Mouse (Mus musculus) kidney, embryonic 15.5 days (tissue): ENCODE data around the gene Zcchc7. TPM values are rescaled to one million over a fixed set of nuclear protein-coding genes. Genes with fewer than 3 reads are reported as not detected.
A peak's percentile ranks its signal among the peaks of the same experiment; 100 is the strongest.

Source experiments
- ATAC-seq: fragments of 200-750 bp; cut with Nextera tagmentation; replicated peaks from 2 replicates; pipeline ENCODE4 v1.8.0; 2017; ENCODE audit warnings: moderate TSS enrichment; ENCODE audit not compliant: low FRiP score
- H3K27ac ChIP-seq: fragments of 300-500 bp; sonication (generic); 2 replicates; pipeline ENCODE4 v1.5.1; 2015; ENCODE audit warnings: mild to moderate bottlenecking, inconsistent platforms
- H3K27me3 ChIP-seq: fragments of 300-500 bp; sonication (generic); 2 replicates; pipeline ENCODE4 v1.6.1; 2015; ENCODE audit warnings: inconsistent platforms
- H3K36me3 ChIP-seq: fragments of 300-500 bp; sonication (generic); 2 replicates; pipeline ENCODE4 v1.6.1; 2015; ENCODE audit warnings: inconsistent platforms
- H3K4me1 ChIP-seq: fragments of 300-500 bp; sonication (generic); 2 replicates; pipeline ENCODE4 v1.6.1; 2015; ENCODE audit warnings: inconsistent platforms
- H3K4me2 ChIP-seq: fragments of 300-500 bp; sonication (generic); 2 replicates; pipeline ENCODE4 v1.6.1; 2015; ENCODE audit warnings: moderate library complexity, mild to moderate bottlenecking, inconsistent platforms
- H3K4me3 ChIP-seq: fragments of 300-500 bp; sonication (generic); replicated peaks from 2 replicates; pipeline ENCODE4 v1.5.1; 2015; ENCODE audit warnings: mild to moderate bottlenecking, inconsistent platforms
- H3K9ac ChIP-seq: fragments of 300-500 bp; sonication (generic); 2 replicates; pipeline ENCODE4 v1.6.1; 2015; ENCODE audit warnings: mild to moderate bottlenecking, inconsistent platforms
- H3K9me3 ChIP-seq: fragments of 300-500 bp; sonication (generic); replicated peaks from 2 replicates; pipeline ENCODE4 v1.6.1; 2016; ENCODE audit warnings: inconsistent platforms
- WGBS: fragments of 180-500 bp; shearing (Covaris S2); methylation state at CpG from one replicate; pipeline ENCODE4 v1.1.7; 2015; ENCODE audit warnings: mixed read lengths; 5-methylcytosine and 5-hydroxymethylcytosine counted together
- polyA plus RNA-seq: library from polyadenylated mRNA; unstranded; fragments of >200 nt; fragmentation: Nextera tagmentation; extraction: Ambion mirVana; gene quantifications from 2 replicates; pipeline ENCODE4 v1.2.1, GENCODE M21; 2015

Zcchc7 gene
- polyA plus RNA-seq, 1 experiment from 2014 or later = 38.2 TPM

- no peaks in the 10 kb centered on the region for H3K36me3 ChIP-seq
- H3K27me3 ChIP-seq = no peaks in the 10 kb centered on the region
- H3K4me2 ChIP-seq = no peak overlapping the region
- no peak overlapping the region for H3K9ac ChIP-seq
- WGBS = 90% methylated on average over 3 of the region's 3 CpGs
- H3K9me3 ChIP-seq = no peaks in the 10 kb centered on the region
- H3K27ac ChIP-seq = no peak overlapping the region
- no peak for ATAC-seq
- no peak overlapping the region for H3K4me3 ChIP-seq
- peaks cover 11% of the 10 kb centered on the region for H3K4me1 ChIP-seq
Observed at GRCm38 (mm10) chr4:44777101-44777500, 21.4 kb downstream of the Zcchc7 start.

GRCm38 (mm10) chr4:44777711-44778110 lies 22.0 kb downstream of the Zcchc7 start:
- Histone ChIP-seq H3K9me3 (no peaks in the 10 kb centered on the region), H3K27me3 (no peaks in the 10 kb centered on the region), H3K27ac (no peak overlapping the region), H3K4me2 (no peak overlapping the region), H3K9ac (no peak overlapping the region), H3K4me3 (no peak overlapping the region), H3K36me3 (no peaks in the 10 kb centered on the region), H3K4me1 (peaks cover 11% of the 10 kb centered on the region)
- ATAC-seq = no peak

DNA sequence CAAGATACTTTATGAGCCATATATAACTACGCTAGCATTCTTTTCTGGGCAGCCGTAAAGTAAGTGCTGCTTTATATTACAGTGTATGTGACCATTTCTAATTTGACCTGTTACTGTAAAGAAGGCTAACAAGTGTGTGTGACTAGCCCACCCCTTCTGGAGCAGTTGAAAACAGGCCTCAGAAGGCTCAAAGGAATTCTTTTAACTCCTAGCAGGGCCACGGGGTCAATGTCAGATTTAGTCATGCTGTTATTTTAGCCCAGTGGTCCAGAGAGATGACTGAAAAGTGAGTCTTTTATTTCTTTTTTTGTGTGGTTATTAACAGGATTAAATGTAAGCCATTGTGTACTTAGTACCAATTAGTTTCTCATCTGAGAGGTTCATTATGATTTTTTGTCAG lies 22.6 kb downstream of the Zcchc7 start:
- H3K27me3 ChIP-seq = no peaks in the 10 kb centered on the region
- no peak overlapping the region for H3K4me2 ChIP-seq
- peaks cover 11% of the 10 kb centered on the region for H3K4me1 ChIP-seq
- no peak overlapping the region for H3K4me3 ChIP-seq
- H3K36me3 ChIP-seq = no peaks in the 10 kb centered on the region
- H3K9me3 ChIP-seq = no peaks in the 10 kb centered on the region
- ATAC-seq = 0 out of 2 replicates have a peak, but pooled peaks have one; percentile 25
- no peak overlapping the region for H3K9ac ChIP-seq
- no peak overlapping the region for H3K27ac ChIP-seq
- WGBS = 42% methylated on average over 3 of the region's 3 CpGs

DNA sequence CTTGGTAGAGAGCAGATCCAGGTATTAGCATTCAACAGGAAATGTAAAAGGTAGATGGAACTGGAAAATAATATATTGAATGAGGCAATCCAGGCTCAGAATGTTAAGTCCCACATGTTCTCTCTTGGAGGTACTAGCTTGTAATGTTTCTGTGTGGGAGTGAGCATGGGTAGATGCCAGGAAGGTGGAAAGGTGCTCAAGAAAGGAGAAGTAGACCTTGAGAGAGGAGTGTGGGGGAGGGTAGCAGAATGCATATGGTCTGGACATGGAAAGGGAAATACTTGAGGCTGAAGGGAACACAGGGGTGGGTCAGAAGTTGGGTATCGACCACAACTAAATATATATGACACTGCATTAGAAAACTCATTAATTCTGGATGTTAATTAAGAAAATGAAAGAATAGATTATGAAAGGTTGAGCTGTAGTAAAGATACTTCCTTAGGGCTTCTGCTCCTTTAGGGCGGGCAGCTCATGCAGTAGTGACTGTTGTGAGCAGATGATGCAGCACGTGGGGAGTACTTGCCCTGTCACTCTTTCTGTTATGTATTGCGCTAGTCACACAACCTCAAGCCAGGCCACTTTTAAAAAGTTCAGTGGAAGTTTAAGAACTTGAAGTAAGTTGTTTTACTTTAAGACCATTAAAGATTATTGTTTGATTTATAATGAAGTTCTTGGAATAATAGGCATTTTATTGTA lies 24.9 kb downstream of the Zcchc7 start:
- Histone ChIP-seq H3K4me2 (no peak overlapping the region), H3K36me3 (no peaks in the 10 kb centered on the region), H3K27ac (no peak overlapping the region), H3K9me3 (no peaks in the 10 kb centered on the region), H3K4me3 (no peak overlapping the region), H3K27me3 (no peaks in the 10 kb centered on the region), H3K9ac (no peak overlapping the region), H3K4me1 (peaks cover 11% of the 10 kb centered on the region)
- ATAC-seq = no peak
- WGBS = 56% methylated on average over 4 of the region's 4 CpGs

DNA sequence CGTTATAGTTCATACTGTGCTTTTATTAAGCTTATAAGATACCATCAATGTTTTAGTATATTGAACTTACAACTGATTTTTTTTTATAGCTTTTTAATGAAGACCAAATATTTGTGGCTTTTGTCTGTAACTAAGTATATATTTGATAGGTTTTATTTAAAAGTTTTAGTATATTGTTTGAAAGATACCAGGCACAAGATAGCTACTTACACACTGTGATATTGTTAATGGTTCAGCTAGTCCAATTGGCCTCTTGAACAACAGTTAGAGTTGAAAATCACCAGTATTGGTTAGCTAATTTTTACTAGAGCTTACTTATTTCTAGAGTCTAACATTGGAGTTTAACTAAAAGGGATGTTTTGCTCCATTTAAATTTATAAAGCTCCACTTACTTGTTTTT lies 25.8 kb downstream of the Zcchc7 start:
- H3K4me2 ChIP-seq = no peak overlapping the region
- H3K36me3 ChIP-seq = no peaks in the 10 kb centered on the region
- no peaks in the 10 kb centered on the region for H3K9me3 ChIP-seq
- WGBS = 63% methylated on average over 1 of the region's 1 CpGs
- no peaks in the 10 kb centered on the region for H3K27me3 ChIP-seq
- peaks cover 11% of the 10 kb centered on the region for H3K4me1 ChIP-seq
- no peak overlapping the region for H3K4me3 ChIP-seq
- H3K27ac ChIP-seq = no peak overlapping the region
- no peak for ATAC-seq
- H3K9ac ChIP-seq = no peak overlapping the region

DNA sequence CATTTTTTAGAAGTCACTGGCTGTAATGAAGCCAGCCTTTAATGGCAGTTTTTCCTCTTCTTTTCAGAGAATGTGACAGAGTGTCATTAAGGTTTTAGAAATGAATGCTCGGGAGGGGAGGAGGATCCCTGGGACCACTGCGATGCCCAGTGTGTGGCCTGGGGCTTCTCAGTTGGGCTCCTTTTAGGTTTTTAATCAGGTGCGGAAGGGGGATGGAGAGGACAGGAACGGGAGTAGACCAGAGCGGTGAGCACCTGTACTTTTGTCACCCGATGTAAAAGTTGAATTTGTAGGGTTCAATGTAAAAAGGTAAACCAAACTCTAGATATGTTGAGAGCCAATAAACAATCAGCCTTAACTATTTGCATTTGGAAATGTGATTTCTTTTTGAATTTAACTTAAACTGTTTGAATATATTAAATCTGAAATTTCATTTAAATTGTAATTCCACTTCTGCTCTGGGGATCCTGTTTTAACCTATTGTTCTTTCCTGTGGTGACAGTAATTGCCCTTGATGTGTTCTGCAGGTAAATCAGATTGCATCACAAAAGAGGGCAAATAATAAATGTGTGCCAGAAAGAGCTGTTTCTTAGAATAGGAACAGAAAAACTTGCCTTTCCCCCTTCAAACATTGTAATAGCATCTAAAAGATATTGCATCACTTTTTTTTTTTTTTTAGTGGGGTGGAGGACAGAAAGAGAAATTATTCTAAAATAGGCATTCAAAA lies 28.1 kb downstream of the Zcchc7 start:
- no peak for ATAC-seq
- H3K4me1 ChIP-seq = peaks cover 5% of the 10 kb centered on the region; the same call in 1 of the 2 replicates
- no peaks in the 10 kb centered on the region for H3K9me3 ChIP-seq
- H3K36me3 ChIP-seq = no peaks in the 10 kb centered on the region
- no peak overlapping the region for H3K9ac ChIP-seq
- H3K27ac ChIP-seq = no peak overlapping the region
- no peaks in the 10 kb centered on the region for H3K27me3 ChIP-seq
- 44% methylated on average over 6 of the region's 6 CpGs for WGBS
- no peak overlapping the region for H3K4me3 ChIP-seq
- no peak overlapping the region for H3K4me2 ChIP-seq

DNA sequence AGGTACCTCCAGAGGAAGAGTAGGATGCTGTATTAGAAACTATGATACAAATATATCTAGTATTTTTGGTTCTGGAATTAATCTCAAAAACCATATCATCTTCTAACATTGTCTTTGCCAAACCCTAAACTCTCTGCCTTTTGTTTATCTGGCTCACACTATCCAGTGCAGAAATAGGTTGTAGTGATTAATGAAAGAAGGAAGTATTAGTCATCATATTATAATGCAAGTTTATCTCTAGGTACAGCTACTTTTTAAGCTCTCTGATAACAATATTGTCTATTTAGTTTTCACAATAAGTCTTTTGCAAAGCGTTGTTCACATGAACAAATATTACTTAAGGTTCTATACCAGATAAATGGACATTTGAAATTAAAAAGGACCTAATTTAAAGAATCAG lies 57.2 kb downstream of the Zcchc7 start:
- Histone ChIP-seq H3K36me3 (no peaks in the 10 kb centered on the region), H3K4me1 (no peaks in the 10 kb centered on the region), H3K27me3 (no peaks in the 10 kb centered on the region), H3K27ac (no peak overlapping the region), H3K9me3 (no peaks in the 10 kb centered on the region), H3K4me2 (no peak overlapping the region), H3K4me3 (no peak overlapping the region), H3K9ac (no peak overlapping the region)
- WGBS = 81% methylated on average over 1 of the region's 1 CpGs
- no peak for ATAC-seq

DNA sequence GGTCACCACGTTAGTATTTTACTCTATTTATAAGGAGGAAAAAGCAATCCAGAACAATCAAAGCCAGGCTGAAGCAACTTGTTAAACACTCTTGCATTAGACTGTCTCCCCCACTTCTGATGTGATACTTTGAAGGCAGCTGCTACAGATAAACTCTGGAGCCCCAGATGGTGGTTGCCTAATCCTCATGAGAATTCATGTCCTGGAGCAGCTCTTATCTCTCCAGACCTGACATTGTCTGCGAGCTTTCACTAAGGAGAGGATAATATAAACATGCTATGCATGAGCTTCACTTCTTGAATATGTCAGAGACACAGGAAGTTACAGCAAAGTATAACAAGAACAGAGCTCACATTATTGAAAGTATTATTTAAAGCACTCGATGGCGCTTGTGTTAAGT lies 58.1 kb downstream of the Zcchc7 start:
- Histone ChIP-seq H3K4me2 (no peak overlapping the region), H3K4me3 (no peak overlapping the region), H3K27me3 (no peaks in the 10 kb centered on the region), H3K36me3 (no peaks in the 10 kb centered on the region), H3K27ac (no peak overlapping the region), H3K9ac (no peak overlapping the region), H3K9me3 (no peaks in the 10 kb centered on the region), H3K4me1 (no peaks in the 10 kb centered on the region)
- ATAC-seq = no peak
- WGBS = 68% methylated on average over 4 of the region's 4 CpGs

DNA sequence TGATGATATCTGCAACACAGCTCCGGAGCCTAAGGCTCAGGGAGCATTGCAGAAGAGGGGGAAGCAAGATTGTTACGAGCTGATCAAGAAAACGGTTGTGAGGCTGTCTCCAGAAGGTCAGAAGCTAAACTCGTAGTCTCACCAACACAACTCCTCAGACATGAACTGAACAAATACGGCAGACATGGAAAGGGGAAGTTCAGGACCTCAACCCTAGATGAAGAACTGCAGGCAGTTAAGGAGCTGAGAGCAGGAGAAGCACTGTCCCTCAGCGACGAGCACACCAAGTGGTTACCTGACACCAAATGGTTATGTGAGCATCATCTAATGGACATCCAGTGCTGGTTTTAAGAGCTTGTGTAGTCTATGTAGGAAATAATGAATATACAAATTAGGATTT lies 60.9 kb downstream of the Zcchc7 start:
- Histone ChIP-seq H3K4me2 (no peak overlapping the region), H3K4me1 (no peaks in the 10 kb centered on the region), H3K9me3 (no peaks in the 10 kb centered on the region), H3K4me3 (no peak overlapping the region), H3K27ac (no peak overlapping the region), H3K36me3 (no peaks in the 10 kb centered on the region), H3K27me3 (no peaks in the 10 kb centered on the region), H3K9ac (no peak overlapping the region)
- ATAC-seq = no peak
- 55% methylated on average over 7 of the region's 7 CpGs for WGBS

GRCm38 (mm10) chr4:44830609-44831008 lies 74.9 kb downstream of the Zcchc7 start:
- no peak overlapping the region for H3K27ac ChIP-seq
- no peaks in the 10 kb centered on the region for H3K36me3 ChIP-seq
- H3K4me1 ChIP-seq = no peaks in the 10 kb centered on the region
- H3K9me3 ChIP-seq = no peaks in the 10 kb centered on the region
- ATAC-seq = no peak
- no peak overlapping the region for H3K4me2 ChIP-seq
- 70% methylated on average over 3 of the region's 3 CpGs for WGBS
- no peaks in the 10 kb centered on the region for H3K27me3 ChIP-seq
- H3K9ac ChIP-seq = no peak overlapping the region
- no peak overlapping the region for H3K4me3 ChIP-seq

GRCm38 (mm10) chr4:44851835-44852251 lies 96.2 kb downstream of the Zcchc7 start:
- 34% methylated on average over 6 of the region's 6 CpGs for WGBS
- Histone ChIP-seq H3K36me3 (no peaks in the 10 kb centered on the region), H3K27ac (no peak overlapping the region), H3K27me3 (no peaks in the 10 kb centered on the region), H3K4me3 (no peak overlapping the region), H3K9me3 (no peaks in the 10 kb centered on the region), H3K9ac (no peak overlapping the region), H3K4me2 (no peak overlapping the region), H3K4me1 (0 out of 2 replicates have a peak, but pooled peaks cover 3% of the 10 kb centered on the region)
- no peak for ATAC-seq

GRCm38 (mm10) chr4:44871591-44871990 lies 115.9 kb downstream of the Zcchc7 start:
- H3K9me3 ChIP-seq = no peaks in the 10 kb centered on the region
- ATAC-seq = no peak

More at GRCm38 (mm10) chr4:44871591-44871990, 115.9 kb downstream of the Zcchc7 start:
- H3K27me3 ChIP-seq = no peaks in the 10 kb centered on the region
- H3K4me1 ChIP-seq = no peaks in the 10 kb centered on the region
- H3K4me2 ChIP-seq = no peak overlapping the region
- no peak overlapping the region for H3K4me3 ChIP-seq
- H3K36me3 ChIP-seq = no peaks in the 10 kb centered on the region
- H3K27ac ChIP-seq = no peak overlapping the region
- no peak overlapping the region for H3K9ac ChIP-seq
